Mouse (Mus musculus): ENCODE measurements around the gene Ice1. TPM values are rescaled to one million over a fixed set of nuclear protein-coding genes. Genes with fewer than 3 reads are reported as not detected.

Ice1 gene
- polyA plus RNA-seq, 1 experiment = 52.2 TPM

DNA sequence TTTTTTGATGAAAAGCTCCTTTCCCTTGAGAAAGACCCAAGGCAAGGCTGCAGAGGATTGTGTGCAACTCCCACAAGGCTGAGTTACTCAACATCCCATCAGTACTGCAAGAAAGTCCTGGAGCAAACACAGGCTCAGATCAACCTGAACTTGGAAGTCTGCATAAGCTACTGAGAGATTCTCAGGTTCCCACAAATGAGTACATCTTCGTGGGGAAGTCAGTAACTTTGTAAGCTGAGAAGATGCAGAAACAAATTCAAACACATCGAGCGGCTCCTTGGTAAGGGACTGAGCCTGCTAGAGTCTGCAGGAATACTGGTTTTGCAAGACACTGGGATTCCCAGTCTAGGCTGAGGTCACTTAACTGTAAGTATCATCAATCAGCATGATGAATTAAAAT lies 40.5 kb downstream of the Ice1 start:
- TF ChIP-seq CTCF (IDR thresholded peaks at IDR 0.05; ENCODE audit: borderline replicate concordance, insufficient read depth, low read length) (no peak), POLR2A (IDR thresholded peaks at IDR 0.05; ENCODE audit: low read depth, low read length) (no peak)
- no peak overlapping the region for H3K4me3 ChIP-seq (ENCODE audit: insufficient read depth, low read length)
- H3K4me1 ChIP-seq (ENCODE audit: control insufficient read depth, insufficient read depth, low read length) = peaks cover 3% of the 10 kb centered on the region; the same call in 1 of the 2 replicates
- H3K27ac ChIP-seq (ENCODE audit: insufficient read depth, low read length) = no peak overlapping the region

DNA sequence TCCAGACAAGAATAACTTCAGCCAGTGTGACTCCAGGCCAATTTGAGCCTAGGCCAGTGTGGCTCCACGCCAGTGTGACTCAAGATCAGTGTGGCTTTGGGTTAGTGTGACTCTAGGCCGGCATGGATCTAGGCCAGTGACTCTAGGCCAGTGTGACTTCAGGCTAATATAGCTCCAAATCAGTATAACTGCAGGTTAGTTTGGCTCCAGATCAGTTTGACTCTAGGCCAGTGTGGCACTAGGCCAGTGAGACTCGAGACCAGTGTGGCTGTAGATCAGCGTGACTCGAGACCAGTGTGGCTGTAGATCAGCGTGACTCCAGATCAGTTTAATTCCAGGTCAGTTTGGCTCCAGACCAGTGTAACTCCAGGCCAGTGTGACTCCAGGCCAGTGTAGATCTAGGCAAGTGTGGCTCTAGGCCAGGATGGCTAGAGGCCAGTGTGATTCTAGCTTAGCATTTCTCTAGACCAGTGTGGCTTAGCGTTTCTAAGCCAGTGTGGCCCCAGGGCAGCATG lies 47.1 kb downstream of the Ice1 start:
- Histone ChIP-seq H3K27ac (ENCODE audit: insufficient read depth, low read length) (no peak overlapping the region), H3K4me3 (ENCODE audit: insufficient read depth, low read length) (no peak overlapping the region), H3K4me1 (ENCODE audit: control insufficient read depth, insufficient read depth, low read length) (no peaks in the 10 kb centered on the region)
- no peak for TF ChIP-seq CTCF (IDR thresholded peaks at IDR 0.05; ENCODE audit: borderline replicate concordance, insufficient read depth, low read length)
- TF ChIP-seq POLR2A (IDR thresholded peaks at IDR 0.05; ENCODE audit: low read depth, low read length) = no peak

DNA sequence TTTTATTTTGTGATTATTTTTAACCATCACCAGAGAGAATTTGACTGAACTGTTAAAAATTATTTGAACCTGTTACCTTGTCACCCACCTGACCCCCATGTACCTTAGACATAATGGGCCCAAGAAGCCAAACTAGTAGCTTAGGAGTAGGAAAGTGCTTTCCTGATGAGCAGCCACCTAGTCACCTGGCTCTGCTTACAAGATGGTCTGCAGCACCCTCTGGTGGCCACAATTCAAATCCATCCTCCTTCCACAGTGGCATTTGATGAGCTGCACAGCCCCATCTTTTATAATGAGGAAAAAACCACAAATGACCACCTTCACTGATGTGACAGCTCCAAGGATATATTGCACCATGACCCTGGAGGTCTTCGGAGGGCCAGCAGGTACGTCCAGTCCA lies 50.5 kb downstream of the Ice1 start:
- no peak overlapping the region for H3K27ac ChIP-seq (ENCODE audit: insufficient read depth, low read length)
- no peak overlapping the region for H3K4me3 ChIP-seq (ENCODE audit: insufficient read depth, low read length)
- no peaks in the 10 kb centered on the region for H3K4me1 ChIP-seq (ENCODE audit: control insufficient read depth, insufficient read depth, low read length)
- TF ChIP-seq POLR2A (IDR thresholded peaks at IDR 0.05; ENCODE audit: low read depth, low read length) (no peak), CTCF (IDR thresholded peaks at IDR 0.05; ENCODE audit: borderline replicate concordance, insufficient read depth, low read length) (peak; percentile 72; the same call in 1 of the 2 replicates)

DNA sequence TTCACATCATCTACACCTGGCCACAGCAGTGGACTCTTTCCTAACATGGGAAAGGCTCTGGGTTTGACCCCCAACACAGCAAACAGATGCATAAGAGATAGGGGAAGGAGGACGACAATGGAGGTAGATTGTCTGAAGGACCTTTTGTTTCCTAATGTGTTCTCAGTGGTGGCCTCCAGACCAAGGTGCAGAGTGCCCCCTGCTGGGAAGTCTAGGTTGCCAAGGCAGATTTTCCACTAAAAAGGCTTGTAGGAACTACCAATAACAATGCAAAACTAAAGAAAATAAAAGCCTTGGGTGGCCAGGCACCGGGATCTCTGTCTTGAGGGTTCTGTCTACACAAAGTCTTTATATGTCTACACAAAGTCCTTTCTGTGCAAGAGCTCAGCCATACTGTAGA lies 54.9 kb downstream of the Ice1 start:
- no peak for TF ChIP-seq POLR2A (IDR thresholded peaks at IDR 0.05; ENCODE audit: low read depth, low read length)
- peak; percentile 22; the same call in 1 of the 2 replicates for TF ChIP-seq CTCF (IDR thresholded peaks at IDR 0.05; ENCODE audit: borderline replicate concordance, insufficient read depth, low read length)
- Histone ChIP-seq H3K4me3 (ENCODE audit: insufficient read depth, low read length) (no peak overlapping the region), H3K4me1 (ENCODE audit: control insufficient read depth, insufficient read depth, low read length) (no peaks in the 10 kb centered on the region), H3K27ac (ENCODE audit: insufficient read depth, low read length) (no peak overlapping the region)

DNA sequence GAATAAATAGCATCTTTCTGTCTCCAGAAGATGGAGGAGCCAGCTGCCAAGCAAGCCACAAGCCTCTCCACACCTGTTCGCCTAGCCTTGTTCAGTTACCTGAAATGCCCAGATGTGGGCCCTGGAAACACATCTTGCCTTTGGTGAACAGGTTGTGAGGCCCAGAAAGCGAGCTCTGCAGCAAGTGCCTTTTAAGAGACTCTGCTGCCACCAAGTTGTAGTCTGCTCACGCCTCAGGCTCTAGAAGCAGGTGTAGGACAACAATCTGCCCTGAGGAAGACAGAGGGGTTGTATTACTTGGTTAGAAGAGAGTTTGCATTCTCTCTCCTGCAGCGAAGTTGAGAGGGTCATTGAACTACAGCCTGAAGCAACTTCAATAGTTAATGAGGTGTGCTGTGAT lies 55.9 kb downstream of the Ice1 start:
- no peak for TF ChIP-seq CTCF (IDR thresholded peaks at IDR 0.05; ENCODE audit: borderline replicate concordance, insufficient read depth, low read length)
- TF ChIP-seq POLR2A (IDR thresholded peaks at IDR 0.05; ENCODE audit: low read depth, low read length) = no peak
- H3K27ac ChIP-seq (ENCODE audit: insufficient read depth, low read length) = no peak overlapping the region
- no peaks in the 10 kb centered on the region for H3K4me1 ChIP-seq (ENCODE audit: control insufficient read depth, insufficient read depth, low read length)
- no peak overlapping the region for H3K4me3 ChIP-seq (ENCODE audit: insufficient read depth, low read length)

DNA sequence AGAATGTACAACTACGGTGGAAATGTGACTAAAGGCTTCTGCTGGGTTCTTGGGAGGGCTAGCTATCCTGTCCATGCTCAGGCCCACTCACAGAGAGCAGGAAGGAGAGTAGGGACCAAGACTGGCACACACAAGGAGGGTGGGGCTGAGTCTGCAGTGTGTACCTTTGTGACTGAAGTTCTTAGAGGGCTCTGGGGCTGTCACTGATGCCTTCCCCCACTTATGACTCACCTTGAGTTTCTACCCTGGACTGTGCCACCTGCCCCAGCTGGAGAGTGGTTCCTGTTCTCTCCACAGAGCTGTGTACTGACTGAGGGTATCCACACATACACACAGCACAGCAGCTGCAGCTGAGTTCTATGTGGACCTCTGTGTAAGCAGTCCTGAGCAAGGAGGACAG lies 63.2 kb downstream of the Ice1 start:
- no peaks in the 10 kb centered on the region for H3K4me1 ChIP-seq (ENCODE audit: control insufficient read depth, insufficient read depth, low read length)
- TF ChIP-seq POLR2A (IDR thresholded peaks at IDR 0.05; ENCODE audit: low read depth, low read length) = no peak
- no peak for TF ChIP-seq CTCF (IDR thresholded peaks at IDR 0.05; ENCODE audit: borderline replicate concordance, insufficient read depth, low read length)
- no peak overlapping the region for H3K4me3 ChIP-seq (ENCODE audit: insufficient read depth, low read length)
- no peak overlapping the region for H3K27ac ChIP-seq (ENCODE audit: insufficient read depth, low read length)

DNA sequence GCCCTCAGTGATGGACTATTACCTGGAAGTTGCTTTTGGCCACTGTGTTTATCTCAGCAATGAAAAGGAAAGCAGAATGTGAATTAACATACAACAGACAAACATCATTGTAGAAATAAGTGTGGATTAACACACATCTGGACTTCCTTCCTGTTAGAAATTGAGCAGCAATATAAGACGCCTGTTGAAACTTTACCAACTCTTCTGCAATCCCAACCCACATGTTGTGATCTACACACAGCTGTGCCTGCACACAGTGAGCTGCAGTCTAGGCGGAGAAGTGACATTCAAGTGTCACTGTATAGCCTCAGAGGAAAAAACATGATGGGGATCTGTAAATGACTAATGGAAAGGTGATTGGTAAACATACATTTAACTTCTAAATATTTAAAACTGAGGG lies 69.5 kb downstream of the Ice1 start:
- no peak overlapping the region for H3K4me3 ChIP-seq (ENCODE audit: insufficient read depth, low read length)
- H3K27ac ChIP-seq (ENCODE audit: insufficient read depth, low read length) = no peak overlapping the region
- no peak for TF ChIP-seq CTCF (IDR thresholded peaks at IDR 0.05; ENCODE audit: borderline replicate concordance, insufficient read depth, low read length)
- TF ChIP-seq POLR2A (IDR thresholded peaks at IDR 0.05; ENCODE audit: low read depth, low read length) = no peak
- no peaks in the 10 kb centered on the region for H3K4me1 ChIP-seq (ENCODE audit: control insufficient read depth, insufficient read depth, low read length)

DNA sequence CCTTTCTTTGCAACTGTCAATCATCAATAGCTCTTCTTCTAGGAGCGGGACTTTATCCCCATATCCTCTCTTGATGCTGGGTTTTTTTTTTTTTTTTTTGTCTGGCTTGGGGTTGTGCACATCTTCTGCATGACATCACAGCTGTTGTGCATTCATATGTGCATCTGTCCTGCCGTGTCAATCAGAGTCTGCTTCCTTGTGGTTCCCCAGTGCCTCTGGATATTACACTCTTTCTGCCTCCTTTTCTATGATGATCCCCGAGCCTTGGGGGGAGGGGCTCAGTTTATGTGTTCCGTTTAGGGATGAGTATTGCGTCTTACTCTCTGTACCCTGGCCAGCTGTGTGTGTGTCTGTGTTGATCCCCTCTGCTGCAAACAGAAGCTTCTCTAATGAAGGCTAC lies 84.0 kb downstream of the Ice1 start:
- Histone ChIP-seq H3K4me1 (ENCODE audit: control insufficient read depth, insufficient read depth, low read length) (0 out of 2 replicates have a peak, but pooled peaks cover 3% of the 10 kb centered on the region), H3K27ac (ENCODE audit: insufficient read depth, low read length) (no peak overlapping the region), H3K4me3 (ENCODE audit: insufficient read depth, low read length) (no peak overlapping the region)
- TF ChIP-seq POLR2A (IDR thresholded peaks at IDR 0.05; ENCODE audit: low read depth, low read length) (no peak), CTCF (IDR thresholded peaks at IDR 0.05; ENCODE audit: borderline replicate concordance, insufficient read depth, low read length) (no peak)

DNA sequence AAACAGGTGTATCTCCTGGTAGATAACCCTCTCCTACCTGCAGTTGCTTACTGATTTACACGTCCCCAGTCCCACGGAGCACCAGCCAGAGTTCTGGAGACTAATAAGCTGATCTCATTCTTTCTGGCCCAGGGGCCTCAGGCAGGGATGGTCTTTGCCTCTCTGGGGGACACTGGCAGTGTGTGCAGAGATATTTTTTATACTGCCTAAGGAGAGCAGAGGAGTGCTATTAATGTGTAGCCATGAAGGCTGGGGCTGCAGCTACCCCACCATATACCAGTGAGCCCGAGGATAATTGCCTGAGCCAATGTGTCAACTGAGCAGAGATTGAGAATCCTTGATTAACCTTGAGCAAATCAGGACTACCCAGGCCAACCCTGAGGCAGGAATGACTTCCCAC lies 90.0 kb downstream of the Ice1 start:
- H3K4me3 ChIP-seq (ENCODE audit: insufficient read depth, low read length) = no peak overlapping the region
- TF ChIP-seq CTCF (IDR thresholded peaks at IDR 0.05; ENCODE audit: borderline replicate concordance, insufficient read depth, low read length) (no peak), POLR2A (IDR thresholded peaks at IDR 0.05; ENCODE audit: low read depth, low read length) (no peak)
- 0 out of 2 replicates have a peak, but pooled peaks cover 3% of the 10 kb centered on the region for H3K4me1 ChIP-seq (ENCODE audit: control insufficient read depth, insufficient read depth, low read length)
- no peak overlapping the region for H3K27ac ChIP-seq (ENCODE audit: insufficient read depth, low read length)

DNA sequence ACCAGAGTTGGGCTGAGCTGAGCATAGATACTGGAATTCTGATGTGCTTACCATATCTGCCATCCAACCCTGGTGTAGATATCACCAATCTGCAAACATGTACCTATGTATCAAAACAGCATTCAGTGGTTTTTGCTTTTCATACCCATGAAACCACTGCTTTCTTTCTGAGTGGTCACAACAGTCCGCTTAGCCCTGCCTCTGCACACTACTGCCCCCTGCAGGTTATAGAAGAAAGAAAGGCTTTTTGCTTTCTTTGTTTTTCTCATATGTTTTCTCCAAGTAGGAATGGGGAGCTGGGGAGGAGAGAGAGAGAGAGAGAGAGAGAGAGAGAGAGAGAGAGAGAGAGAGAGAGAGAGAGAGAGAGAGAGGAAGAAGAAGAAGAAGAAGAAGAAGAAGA lies 92.2 kb downstream of the Ice1 start:
- no peak overlapping the region for H3K4me3 ChIP-seq (ENCODE audit: insufficient read depth, low read length)
- no peak overlapping the region for H3K27ac ChIP-seq (ENCODE audit: insufficient read depth, low read length)
- H3K4me1 ChIP-seq (ENCODE audit: control insufficient read depth, insufficient read depth, low read length) = no peaks in the 10 kb centered on the region
- no peak for TF ChIP-seq POLR2A (IDR thresholded peaks at IDR 0.05; ENCODE audit: low read depth, low read length)
- 0 out of 2 replicates have a peak, but pooled peaks have one; percentile 16 for TF ChIP-seq CTCF (IDR thresholded peaks at IDR 0.05; ENCODE audit: borderline replicate concordance, insufficient read depth, low read length)

Data from embryonic fibroblast, embryonic 13.5 days (primary cell).